Mouse (Mus musculus) embryo, embryonic 11 days (tissue): ENCODE results near the gene Tsen15.

Experiments
- DNase-seq: peaks from one replicate; pipeline ENCODE4 v3.0.0-alpha.2; 2015

Tsen15 gene

GRCm38 (mm10) chr1:152386188-152386835 is at the start of gene Tsen15:
TSS of gene Tsen15 (minus strand) at chr1:152386688.
- DNase-seq, result peak; percentile 90

GRCm38 (mm10) chr1:152434166-152434565 is 47.7 kb upstream of the Tsen15 start:
- DNase-seq, result no peak

GRCm38 (mm10) chr1:152429805-152430204 is 43.3 kb upstream of the Tsen15 start:
- no peak for DNase-seq

- DNase-seq, result no peak
These were observed 41.6 kb upstream of the Tsen15 start for GRCm38 (mm10) chr1:152427912-152428581.

GRCm38 (mm10) chr1:152423052-152423451 is 36.6 kb upstream of the Tsen15 start:
- no peak for DNase-seq

- no peak for DNase-seq
These were observed 35.8 kb upstream of the Tsen15 start for GRCm38 (mm10) chr1:152422295-152422694.

GRCm38 (mm10) chr1:152417602-152418001 is 31.1 kb upstream of the Tsen15 start:
- peak; percentile 50 for DNase-seq

- DNase-seq, result no peak
These were observed 29.9 kb upstream of the Tsen15 start for GRCm38 (mm10) chr1:152416306-152416904.

GRCm38 (mm10) chr1:152414451-152414850 is 28.0 kb upstream of the Tsen15 start:
- no peak for DNase-seq

GRCm38 (mm10) chr1:152413961-152414360 is 27.5 kb upstream of the Tsen15 start:
- no peak for DNase-seq

- DNase-seq, result no peak
These were observed 26.6 kb upstream of the Tsen15 start for GRCm38 (mm10) chr1:152413116-152413515.

GRCm38 (mm10) chr1:152410657-152411056 is 24.2 kb upstream of the Tsen15 start:
- DNase-seq, result no peak

- DNase-seq, result no peak
These were observed 22.9 kb upstream of the Tsen15 start for GRCm38 (mm10) chr1:152409356-152409755.

GRCm38 (mm10) chr1:152407021-152407946 is 20.8 kb upstream of the Tsen15 start:
- DNase-seq, result peak; percentile 34

GRCm38 (mm10) chr1:152400556-152401540 is 14.4 kb upstream of the Tsen15 start:
- peak; percentile 33 for DNase-seq

GRCm38 (mm10) chr1:152399790-152400555 is 13.5 kb upstream of the Tsen15 start, which contains the start of gene Colgalt2:
TSS of gene Colgalt2 (plus strand) at chr1:152399830.
- DNase-seq, result peak; percentile 77

- DNase-seq, result no peak
These were observed 12.2 kb upstream of the Tsen15 start for GRCm38 (mm10) chr1:152398708-152399107.

GRCm38 (mm10) chr1:152394956-152395515 is 8.5 kb upstream of the Tsen15 start:
- DNase-seq, result no peak

GRCm38 (mm10) chr1:152394137-152394536 is 7.6 kb upstream of the Tsen15 start:
- no peak for DNase-seq

- DNase-seq, result no peak
These were observed 2.8 kb upstream of the Tsen15 start for GRCm38 (mm10) chr1:152389271-152389670.
